Mouse (Mus musculus): ENCODE measurements around the gene Mnat1. TPM values are rescaled to one million over a fixed set of nuclear protein-coding genes. Genes with fewer than 3 reads are reported as not detected.

Mnat1 gene
- polyA plus RNA-seq, 2 experiments from 2014 or later, result 30.1 to 33.1 TPM

DNA sequence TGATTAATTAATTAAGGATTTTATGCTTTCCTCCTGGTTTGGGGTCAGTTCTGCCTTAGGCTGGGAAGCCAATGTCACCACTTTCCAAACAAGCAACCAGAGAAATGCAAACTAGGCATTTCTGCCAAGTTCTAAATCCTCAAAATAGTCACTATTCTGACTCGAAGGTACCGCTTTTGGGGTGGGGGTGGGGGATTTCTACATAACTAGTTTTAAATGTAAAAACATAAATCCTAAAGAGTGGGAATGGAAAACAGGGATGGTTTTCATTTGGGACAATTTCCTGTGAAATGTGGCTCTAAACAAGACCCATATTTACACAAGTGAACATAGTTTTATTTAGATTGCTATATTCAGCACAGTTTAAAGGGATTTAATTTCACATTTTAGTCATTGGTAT, 109.1 kb downstream of the Mnat1 start:
- ATAC-seq, result no peak

DNA sequence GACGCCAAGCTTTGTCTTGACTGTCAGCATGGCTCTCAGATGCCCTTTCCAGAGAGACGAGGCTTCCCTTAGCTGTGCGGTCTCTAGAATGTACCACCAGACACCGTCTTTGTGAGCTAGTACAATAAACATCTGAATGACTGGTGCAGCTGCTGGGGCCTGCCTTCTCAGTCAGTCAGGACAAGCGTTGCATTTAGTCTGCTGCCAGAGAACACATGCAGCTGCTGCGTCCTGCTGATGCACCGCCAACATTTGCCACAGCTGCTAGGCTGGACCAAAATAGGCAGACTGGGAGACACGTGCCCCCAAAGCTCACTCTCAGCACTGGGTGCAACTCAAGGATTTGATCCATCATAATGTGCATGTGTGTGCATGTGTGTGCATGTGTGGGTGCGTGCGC, 118.4 kb downstream of the Mnat1 start:
- ATAC-seq, result no peak

DNA sequence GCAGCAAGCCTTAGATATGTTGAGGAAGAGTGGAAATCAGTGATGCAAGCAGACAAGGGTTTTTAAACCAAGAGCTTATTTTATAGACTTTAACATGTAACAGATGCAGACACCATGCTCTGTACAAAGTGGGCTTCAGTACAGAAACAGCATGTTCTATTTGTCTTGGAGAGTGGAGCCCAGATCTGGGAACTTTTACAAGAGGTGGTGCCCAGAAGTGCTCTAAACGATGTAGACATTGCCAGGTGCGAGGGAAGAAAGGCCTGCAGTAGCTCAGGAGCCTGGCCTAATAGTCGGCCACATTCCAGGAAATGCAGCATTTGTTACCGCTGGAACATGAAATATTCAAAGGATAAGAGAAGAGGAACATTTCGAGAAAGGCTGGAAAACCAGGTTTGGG, 122.2 kb downstream of the Mnat1 start:
- ATAC-seq, result no peak

DNA sequence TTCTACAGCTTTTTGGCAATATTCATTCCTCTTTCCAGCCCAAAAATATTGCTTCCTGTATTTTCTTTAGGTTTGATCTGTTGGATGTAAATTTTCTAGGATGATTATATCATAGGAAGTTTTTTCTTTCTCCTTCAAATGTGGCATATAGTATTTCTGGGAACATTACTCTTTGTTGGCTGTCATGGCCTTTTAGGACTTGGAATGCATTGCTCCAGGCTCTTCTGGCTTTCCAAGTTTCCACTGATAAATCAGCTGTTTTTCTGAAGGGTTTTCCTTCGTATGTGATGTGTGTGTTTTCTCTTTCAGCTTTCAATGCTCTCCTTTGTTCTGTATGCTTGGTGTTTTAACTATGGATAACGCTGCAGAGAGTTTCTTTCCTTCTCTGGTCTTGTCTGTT, 131.5 kb downstream of the Mnat1 start:
- ATAC-seq, result no peak

- ATAC-seq, result no peak
Measured at GRCm38 (mm10) chr12:73259269-73259668, 135.8 kb downstream of the Mnat1 start.

DNA sequence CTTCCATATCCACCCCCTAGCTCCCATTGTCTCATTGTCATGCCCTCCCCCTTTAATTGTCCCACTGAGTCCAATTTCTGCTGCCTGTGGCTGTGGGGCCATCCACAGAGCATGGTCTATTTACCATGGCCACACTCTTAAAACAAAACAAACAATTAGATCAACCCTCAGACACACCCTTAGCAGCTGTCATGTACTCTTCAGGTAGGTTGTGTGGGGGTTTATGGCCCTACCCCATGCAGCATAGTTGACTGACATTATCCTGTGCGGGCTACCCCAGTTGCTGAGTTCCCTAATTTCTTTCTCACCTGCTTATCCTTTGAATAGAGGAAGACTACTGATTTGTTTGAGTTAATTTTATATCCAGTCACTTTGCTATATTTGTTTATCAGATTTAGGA, 136.8 kb downstream of the Mnat1 start:
- ATAC-seq, result no peak

- ATAC-seq, result no peak
Measured at GRCm38 (mm10) chr12:73265381-73265978, 142.0 kb downstream of the Mnat1 start.

- no peak for ATAC-seq
Measured at GRCm38 (mm10) chr12:73266597-73266996, 143.1 kb downstream of the Mnat1 start.

DNA sequence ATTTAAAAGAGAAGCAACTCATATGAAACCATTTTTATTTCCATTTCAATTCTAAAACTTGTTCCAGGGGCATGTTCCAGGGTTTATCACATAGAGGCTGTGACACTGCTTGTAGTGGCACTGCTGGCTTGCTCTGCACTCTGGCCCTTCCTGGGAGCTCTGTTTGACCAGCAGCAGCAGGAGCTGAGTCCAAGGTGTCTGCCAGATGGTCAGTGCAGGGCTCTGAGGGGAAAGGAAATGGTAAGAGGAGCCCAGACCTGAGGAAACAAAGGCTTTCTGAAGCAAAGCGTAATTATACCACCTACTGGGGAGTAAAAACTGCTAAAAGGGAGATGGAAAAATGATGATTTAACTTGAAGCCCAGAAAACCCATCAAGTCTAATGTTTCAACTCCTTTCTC, 145.0 kb downstream of the Mnat1 start:
- no peak for ATAC-seq

GRCm38 (mm10) chr12:73269531-73269930, 146.0 kb downstream of the Mnat1 start:
- no peak for ATAC-seq

DNA sequence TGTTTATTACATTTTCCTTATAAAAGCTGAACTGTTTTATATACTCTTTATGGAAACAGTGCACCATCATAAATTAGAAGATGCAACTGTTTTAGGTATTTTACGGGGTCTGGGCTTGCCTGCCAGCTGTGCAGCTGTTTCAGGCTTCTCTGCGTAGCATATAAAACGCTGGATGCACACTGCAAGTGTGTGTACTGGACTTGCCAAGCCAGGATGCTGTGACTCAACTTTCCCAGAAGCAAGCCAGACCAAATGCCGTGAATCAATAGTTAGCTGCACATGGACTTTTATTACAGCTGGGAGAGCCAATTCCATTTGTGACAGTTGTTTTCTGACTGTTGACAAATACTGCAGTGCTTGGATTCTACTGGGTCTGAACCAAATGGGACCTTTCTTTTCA, 146.4 kb downstream of the Mnat1 start:
- no peak for ATAC-seq

GRCm38 (mm10) chr12:73274921-73275320, 151.4 kb downstream of the Mnat1 start:
- ATAC-seq, result no peak

GRCm38 (mm10) chr12:73286287-73287092, 163.0 kb downstream of the Mnat1 start, which contains the start of the genes Trmt5 and Slc38a6:
Gene Trmt5, minus strand, starts transcription at chr12:73286710.
Gene Slc38a6, plus strand, starts transcription at chr12:73286779.
- ATAC-seq, result peak; percentile 88

DNA sequence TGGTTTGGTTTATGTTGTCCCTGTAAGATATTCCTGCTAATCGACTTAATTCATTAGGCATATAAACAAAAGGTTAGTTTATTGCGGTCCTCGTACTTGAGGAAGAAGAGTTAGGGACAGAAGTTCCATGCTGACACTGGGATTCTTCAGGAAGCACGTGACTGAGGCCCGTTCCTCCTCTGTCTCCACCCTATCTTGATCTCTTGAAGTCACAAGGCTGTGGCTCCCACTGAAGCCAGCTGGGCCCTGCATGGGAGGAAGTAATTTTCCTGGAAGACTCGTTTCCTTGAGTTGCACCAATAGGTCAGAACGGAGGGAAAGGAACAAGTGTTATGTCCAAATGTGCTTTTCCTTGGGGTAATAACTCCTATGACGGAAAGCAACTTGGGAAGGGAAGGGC, 164.1 kb downstream of the Mnat1 start:
- no peak for ATAC-seq

GRCm38 (mm10) chr12:73288626-73289025, 165.1 kb downstream of the Mnat1 start:
- no peak for ATAC-seq

DNA sequence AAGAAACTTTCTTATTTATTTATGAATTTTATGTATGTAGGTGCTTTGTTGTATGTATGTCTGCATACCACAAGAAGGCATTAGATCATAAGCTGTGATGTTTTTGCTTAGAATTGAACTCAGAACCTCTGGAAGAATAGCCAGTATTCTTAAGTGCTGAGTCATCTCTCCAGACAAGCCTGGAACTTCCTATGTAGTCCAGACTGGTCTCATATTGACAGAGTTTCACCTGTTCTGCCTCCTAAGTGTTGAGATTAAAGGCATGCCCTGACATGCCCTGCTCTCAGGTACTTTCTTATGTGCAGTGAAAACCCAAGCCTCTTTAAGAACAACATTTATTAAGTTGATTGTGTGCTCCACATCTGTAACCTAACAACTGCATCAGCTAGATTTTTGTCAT, 171.4 kb downstream of the Mnat1 start:
- ATAC-seq, result no peak

DNA sequence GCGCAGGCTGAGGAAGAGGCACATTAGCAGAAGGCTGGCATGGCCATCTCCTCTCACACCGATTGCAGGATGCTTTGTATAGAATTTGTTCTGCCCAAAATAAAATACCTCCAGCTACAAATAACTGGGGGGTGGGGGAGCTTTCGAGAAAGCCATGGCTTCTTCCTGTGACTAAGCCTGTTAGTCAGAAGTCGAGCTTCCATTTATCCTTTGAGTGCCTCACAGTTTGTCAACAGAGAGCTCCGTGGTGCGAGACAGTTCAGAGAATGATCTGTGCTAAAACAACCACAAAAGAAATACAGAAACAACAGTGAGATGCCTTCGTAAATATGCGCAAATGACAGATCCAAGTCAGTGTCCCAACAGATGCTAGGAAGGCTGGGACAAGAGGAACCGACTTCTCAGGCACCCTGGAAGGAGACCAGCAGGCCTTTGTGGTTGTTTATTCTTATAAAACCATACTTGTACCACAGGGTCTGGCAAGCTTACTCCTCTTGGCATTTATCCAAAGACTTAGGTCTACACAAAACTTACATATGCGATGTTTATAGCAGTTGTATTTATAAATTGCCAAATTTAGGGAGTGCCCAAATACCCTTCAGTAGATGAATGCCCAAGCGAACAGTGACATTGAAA, 172.1 kb downstream of the Mnat1 start:
- ATAC-seq, result no peak

DNA sequence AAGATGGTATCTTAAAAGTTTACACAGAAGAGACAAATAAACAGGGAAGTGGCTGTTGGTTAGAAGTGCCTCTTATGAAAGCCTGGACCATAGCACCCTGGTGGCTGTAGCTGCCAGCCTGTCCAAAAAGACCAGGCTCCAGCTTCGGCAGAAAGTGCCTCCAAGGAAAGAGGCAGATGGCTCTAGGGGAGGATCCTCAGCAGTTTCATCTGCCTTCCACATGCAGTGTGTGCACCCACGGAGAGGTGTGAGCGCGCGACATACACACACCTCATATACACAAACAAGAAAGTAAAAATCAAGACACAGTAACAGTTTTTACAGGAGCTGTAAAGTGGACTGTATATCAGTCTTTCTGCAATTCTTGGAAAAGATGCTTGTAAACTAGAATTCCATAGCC, 175.1 kb downstream of the Mnat1 start:
- no peak for ATAC-seq

GRCm38 (mm10) chr12:73300531-73300930, 177.0 kb downstream of the Mnat1 start:
- ATAC-seq, result no peak

DNA sequence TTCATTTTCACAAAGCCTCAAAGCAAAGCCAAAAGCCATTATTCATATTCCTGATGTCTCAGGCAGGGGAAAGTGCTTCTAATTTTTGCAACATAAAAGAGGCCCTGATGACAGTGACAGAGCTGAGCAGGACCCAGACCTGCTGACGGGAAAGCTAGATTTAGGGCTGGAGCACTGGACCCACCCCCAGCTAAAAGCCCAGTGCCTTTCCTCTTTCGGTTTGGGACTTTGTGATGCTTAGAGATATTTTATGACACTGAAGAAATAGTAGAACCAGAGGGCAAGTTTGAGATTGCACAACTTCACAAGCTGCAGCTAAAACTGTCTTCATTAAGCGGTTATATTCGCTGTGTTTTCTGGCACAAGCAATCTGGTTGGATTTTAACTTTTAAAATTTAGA, 181.1 kb downstream of the Mnat1 start:
- ATAC-seq, result no peak

GRCm38 (mm10) chr12:73307750-73308149, 184.2 kb downstream of the Mnat1 start:
- no peak for ATAC-seq

DNA sequence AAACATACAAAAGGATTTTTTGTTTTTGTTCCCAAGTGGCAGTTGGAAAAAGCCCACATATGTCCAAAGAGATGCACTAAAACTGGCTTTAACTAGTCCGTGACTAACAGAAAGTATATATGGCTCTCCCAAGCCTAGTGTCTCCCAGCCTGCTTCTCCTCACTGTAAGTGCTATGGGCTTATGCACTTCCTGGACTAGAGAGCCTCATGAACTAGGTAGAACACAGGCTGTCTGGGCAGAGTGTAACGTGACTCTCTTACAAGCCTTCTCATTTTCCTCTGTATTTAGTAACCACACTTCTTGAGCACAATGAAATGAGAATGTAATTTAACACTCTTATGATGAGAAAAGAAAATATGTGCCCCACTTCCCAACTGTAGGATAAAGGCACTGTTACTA, 185.2 kb downstream of the Mnat1 start:
- ATAC-seq, result no peak

- no peak for ATAC-seq
Measured at GRCm38 (mm10) chr12:73317706-73318686, 194.5 kb downstream of the Mnat1 start.

Data from activated CD4-positive, CD25-positive, alpha-beta regulatory T cell, adult 4 months (primary cell).